Mouse (Mus musculus) liver, embryonic 14.5 days (tissue): ENCODE results near the gene Actn4. TPM values are rescaled to one million over a fixed set of nuclear protein-coding genes. Genes with fewer than 3 reads are reported as not detected.

Source experiments
- ATAC-seq: fragments of 200-750 bp; cut with Nextera tagmentation; 2 replicates; pipeline ENCODE4 v1.8.0; 2017; ENCODE audit warnings: moderate number of reproducible peaks, mild to moderate bottlenecking, moderate library complexity; ENCODE audit not compliant: insufficient read depth
- DNase-seq, 3 experiments: peaks; one replicate each; pipeline ENCODE4 v3.0.0-alpha.2; 2012 to 2013; ENCODE audit warnings: low read depth in 3 of 3, low spot score in 3 of 3
- H3K27ac ChIP-seq: fragments of 300-500 bp; sonication (generic); 2 replicates; pipeline ENCODE4 v1.5.1; 2014; ENCODE audit warnings: moderate library complexity, mild to moderate bottlenecking, control low read depth, inconsistent platforms
- H3K27me3 ChIP-seq: fragments of 300-500 bp; sonication (generic); 2 replicates; pipeline ENCODE4 v1.6.1; 2014; ENCODE audit warnings: mild to moderate bottlenecking, low read length, moderate library complexity; ENCODE audit not compliant: control insufficient read depth, insufficient read depth
- H3K36me3 ChIP-seq: fragments of 300-500 bp; sonication (generic); replicated peaks from 2 replicates; pipeline ENCODE4 v1.6.1; 2014; ENCODE audit warnings: low read depth; ENCODE audit not compliant: control insufficient read depth, insufficient read depth
- H3K4me1 ChIP-seq, 2 experiments: fragments of 200-500 bp in 1 of 2; fragments of 300-500 bp in 1 of 2; sonication (generic) in 1 of 2; replicated peaks; 2 replicates each; pipeline ENCODE4 v1.6.1; 2012 to 2014; ENCODE audit warnings: antibody characterized with exemption in 1 of 2, inconsistent platforms in 1 of 2, low read length in 1 of 2; ENCODE audit not compliant: control insufficient read depth in 2 of 2, insufficient read depth in 2 of 2
- H3K4me2 ChIP-seq: fragments of 300-500 bp; sonication (generic); 2 replicates; pipeline ENCODE4 v1.6.1; 2014; ENCODE audit warnings: low read depth, mild to moderate bottlenecking, control low read depth, moderate library complexity
- H3K4me3 ChIP-seq, 2 experiments: fragments of 200-500 bp in 1 of 2; fragments of 300-500 bp in 1 of 2; sonication (generic) in 1 of 2; 2 replicates each; pipeline ENCODE4 v1.5.1; 2012 to 2014; ENCODE audit warnings: low read depth in 2 of 2, low read length in 2 of 2, mild to moderate bottlenecking in 2 of 2, control low read depth in 1 of 2, inconsistent platforms in 1 of 2, moderate library complexity in 1 of 2; ENCODE audit not compliant: insufficient read depth in 1 of 2
- H3K9ac ChIP-seq: fragments of 300-500 bp; sonication (generic); replicated peaks from 2 replicates; pipeline ENCODE4 v1.6.1; 2014; ENCODE audit warnings: mild to moderate bottlenecking, control low read depth, moderate library complexity
- H3K9me3 ChIP-seq: fragments of 300-500 bp; sonication (generic); 2 replicates; pipeline ENCODE4 v1.6.1; 2016; ENCODE audit warnings: low read length, mixed read lengths; ENCODE audit not compliant: control insufficient read depth
- CTCF ChIP-seq: IDR thresholded peaks from 2 replicates; pipeline ENCODE4 v1.5.1; 2016; ENCODE audit warnings: antibody characterized with exemption, low read depth, control low read depth
- EP300 ChIP-seq: IDR thresholded peaks from 2 replicates; pipeline ENCODE4 v1.6.1; 2016; ENCODE audit warnings: antibody characterized with exemption, low read depth
- WGBS: fragments of 180-500 bp; shearing (Covaris S2); extraction: QIAGEN DNeasy Blood & Tissue Kit; methylation state at CpG from one replicate; pipeline ENCODE4 v1.1.7; 2014; ENCODE audit not compliant: insufficient replicate concordance; 5-methylcytosine and 5-hydroxymethylcytosine counted together
- polyA plus RNA-seq, 2 experiments: library from polyadenylated mRNA; depleted of rRNA in 1 of 2; stranded (reverse) in 1 of 2; unstranded in 1 of 2; fragments of >200 nt; fragmentation: Nextera tagmentation in 1 of 2; extraction: Ambion mirVana in 1 of 2; gene quantifications; 2 replicates each; pipeline versions ENCODE4 v1.2.1 to v1.2.3; 2012 to 2014

The Actn4 gene
- polyA plus RNA-seq, 2 experiments = 80.4 to 94.5 TPM

- Histone ChIP-seq H3K27me3 (no peaks in the 10 kb centered on the region), H3K9me3 (no peaks in the 10 kb centered on the region), H3K4me3 (no peak overlapping the region), H3K9ac (no peak overlapping the region), H3K36me3 (peaks cover 16% of the 10 kb centered on the region), H3K27ac (no peak overlapping the region), H3K4me2 (no peak overlapping the region), H3K4me1 (peaks cover 53 to 68% of the 10 kb centered on the region in 2 experiments)
- DNase-seq = no peak
- whole genome bisulfite sequencing = 82% methylated on average over 10 of the region's 10 CpGs
- TF ChIP-seq CTCF (no peak), EP300 (no peak)
- no peak for ATAC-seq
These were observed 11.6 kb downstream of the Actn4 start for GRCm38 (mm10) chr7:28950346-28951037.

GRCm38 (mm10) chr7:28949298-28949697 lies 12.8 kb downstream of the Actn4 start:
- Histone ChIP-seq H3K9ac (no peak overlapping the region; the same call in 1 of the 2 replicates), H3K4me2 (no peak overlapping the region), H3K4me1 (peaks cover 46 to 63% of the 10 kb centered on the region in 2 experiments), H3K27ac (no peak overlapping the region), H3K9me3 (no peaks in the 10 kb centered on the region), H3K4me3 (no peak overlapping the region), H3K36me3 (peaks cover 16% of the 10 kb centered on the region), H3K27me3 (no peaks in the 10 kb centered on the region)
- ATAC-seq (no peak), DNase-seq (no peak)
- no peak for TF ChIP-seq CTCF
- TF ChIP-seq EP300 = no peak
- WGBS = 66% methylated on average over 2 of the region's 2 CpGs

- no peak for DNase-seq
- no peak overlapping the region for H3K27ac ChIP-seq
These were observed 13.4 kb downstream of the Actn4 start for GRCm38 (mm10) chr7:28948746-28949145.

DNA sequence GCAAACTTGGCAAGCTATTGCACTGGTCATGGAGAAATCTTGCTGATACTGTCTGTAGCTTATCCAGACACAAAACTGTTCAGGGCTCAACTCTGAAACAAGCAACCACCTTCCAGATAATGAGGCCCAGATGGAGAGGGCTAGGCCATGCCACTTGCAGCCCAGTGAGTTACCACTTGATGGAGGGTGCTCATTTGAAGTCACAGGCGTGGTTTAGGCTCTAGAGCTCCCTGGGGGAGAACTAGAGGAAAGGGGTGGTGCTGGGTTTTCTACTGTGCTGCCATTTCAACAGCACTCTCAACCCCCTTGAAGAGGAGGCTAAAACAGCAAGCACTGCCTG lies 15.9 kb downstream of the Actn4 start:
- Histone ChIP-seq H3K9me3 (no peaks in the 10 kb centered on the region), H3K4me3 (no peak overlapping the region), H3K36me3 (peaks cover 17% of the 10 kb centered on the region), H3K9ac (peak overlapping the region; percentile 5; the same call in 1 of the 2 replicates), H3K4me1 (peaks cover 25 to 52% of the 10 kb centered on the region in 2 experiments), H3K27me3 (no peaks in the 10 kb centered on the region), H3K4me2 (peak overlapping the region; percentile 15; the same call in 1 of the 2 replicates), H3K27ac (peak overlapping the region; percentile 39)
- WGBS = 17% methylated on average over 1 of the region's 1 CpGs
- DNase-seq (no peak), ATAC-seq (peak; percentile 60)
- TF ChIP-seq EP300 = no peak
- TF ChIP-seq CTCF = no peak

More at GRCm38 (mm10) chr7:28948746-28949145, 13.4 kb downstream of the Actn4 start:
- ATAC-seq = no peak
- no peak for TF ChIP-seq CTCF
- Histone ChIP-seq H3K9ac (no peak overlapping the region), H3K4me1 (peaks cover 41 to 60% of the 10 kb centered on the region in 2 experiments), H3K9me3 (no peaks in the 10 kb centered on the region), H3K36me3 (peaks cover 16% of the 10 kb centered on the region), H3K27me3 (no peaks in the 10 kb centered on the region), H3K4me3 (no peak overlapping the region), H3K4me2 (no peak overlapping the region)
- 89% methylated on average over 7 of the region's 7 CpGs for WGBS

DNA sequence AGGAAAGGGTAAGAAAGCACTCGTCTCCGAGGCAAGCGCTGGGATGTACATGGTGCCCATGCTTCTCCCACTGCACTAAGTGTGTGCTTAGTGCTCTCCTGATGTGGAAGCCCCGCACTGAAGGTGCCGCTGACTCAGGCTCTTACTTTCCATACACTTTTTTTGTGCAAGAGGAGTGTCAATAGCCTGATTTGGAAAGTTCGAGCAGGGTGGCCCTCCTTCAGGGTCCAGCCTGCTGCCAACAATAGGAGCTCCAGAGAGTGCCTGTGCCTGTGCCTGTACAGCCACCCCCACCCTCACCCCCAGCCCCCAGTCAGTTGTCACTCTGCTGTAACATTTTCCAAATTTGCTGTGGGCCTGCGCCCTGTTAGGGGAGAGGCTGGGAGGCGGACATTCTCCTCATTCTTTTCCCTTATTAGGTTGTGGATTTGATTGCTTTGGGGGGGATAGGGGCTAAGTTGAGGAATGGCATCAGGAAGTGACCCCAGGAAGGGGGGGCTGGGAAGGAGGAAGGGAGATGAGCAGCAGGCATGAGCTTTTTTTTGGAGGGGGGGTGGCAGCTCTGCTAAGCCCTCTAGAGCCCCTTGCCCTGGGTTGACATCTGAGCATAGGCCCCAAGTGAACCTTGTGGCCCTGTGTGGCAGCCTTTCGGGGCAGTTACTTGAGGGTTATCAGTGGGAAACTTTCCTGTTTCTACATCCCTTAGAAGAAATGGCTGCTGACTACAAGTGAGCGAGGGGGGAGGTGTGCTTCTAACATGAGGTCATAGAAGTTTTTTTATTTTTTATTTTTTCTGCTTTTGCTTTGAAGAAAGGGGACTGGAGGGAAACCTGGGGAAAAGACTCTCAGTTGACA lies 16.5 kb downstream of the Actn4 start:
- no peak overlapping the region for H3K4me3 ChIP-seq
- peaks cover 16% of the 10 kb centered on the region for H3K36me3 ChIP-seq
- 59% methylated on average over 10 of the region's 10 CpGs for WGBS
- DNase-seq (no peak), ATAC-seq (no peak)
- peak overlapping the region; percentile 39; the same call in 1 of the 2 replicates for H3K27ac ChIP-seq
- H3K9me3 ChIP-seq = no peaks in the 10 kb centered on the region
- H3K4me1 ChIP-seq = peaks cover 25 to 52% of the 10 kb centered on the region in 2 experiments
- H3K27me3 ChIP-seq = no peaks in the 10 kb centered on the region
- no peak overlapping the region for H3K9ac ChIP-seq
- H3K4me2 ChIP-seq = peak overlapping the region; percentile 13; the same call in 1 of the 2 replicates
- TF ChIP-seq EP300 (no peak), CTCF (no peak)
